Mouse (Mus musculus) spleen, embryonic (tissue): ENCODE data around the gene Fto.

Experiments used
- CTCF ChIA-PET: fragments of 350-600 bp; sonication (Branson Sonifier 250); formaldehyde crosslinking; loops from one replicate; lab custom pipeline; 2022; lab: Charles Lee

Gene Fto

DNA sequence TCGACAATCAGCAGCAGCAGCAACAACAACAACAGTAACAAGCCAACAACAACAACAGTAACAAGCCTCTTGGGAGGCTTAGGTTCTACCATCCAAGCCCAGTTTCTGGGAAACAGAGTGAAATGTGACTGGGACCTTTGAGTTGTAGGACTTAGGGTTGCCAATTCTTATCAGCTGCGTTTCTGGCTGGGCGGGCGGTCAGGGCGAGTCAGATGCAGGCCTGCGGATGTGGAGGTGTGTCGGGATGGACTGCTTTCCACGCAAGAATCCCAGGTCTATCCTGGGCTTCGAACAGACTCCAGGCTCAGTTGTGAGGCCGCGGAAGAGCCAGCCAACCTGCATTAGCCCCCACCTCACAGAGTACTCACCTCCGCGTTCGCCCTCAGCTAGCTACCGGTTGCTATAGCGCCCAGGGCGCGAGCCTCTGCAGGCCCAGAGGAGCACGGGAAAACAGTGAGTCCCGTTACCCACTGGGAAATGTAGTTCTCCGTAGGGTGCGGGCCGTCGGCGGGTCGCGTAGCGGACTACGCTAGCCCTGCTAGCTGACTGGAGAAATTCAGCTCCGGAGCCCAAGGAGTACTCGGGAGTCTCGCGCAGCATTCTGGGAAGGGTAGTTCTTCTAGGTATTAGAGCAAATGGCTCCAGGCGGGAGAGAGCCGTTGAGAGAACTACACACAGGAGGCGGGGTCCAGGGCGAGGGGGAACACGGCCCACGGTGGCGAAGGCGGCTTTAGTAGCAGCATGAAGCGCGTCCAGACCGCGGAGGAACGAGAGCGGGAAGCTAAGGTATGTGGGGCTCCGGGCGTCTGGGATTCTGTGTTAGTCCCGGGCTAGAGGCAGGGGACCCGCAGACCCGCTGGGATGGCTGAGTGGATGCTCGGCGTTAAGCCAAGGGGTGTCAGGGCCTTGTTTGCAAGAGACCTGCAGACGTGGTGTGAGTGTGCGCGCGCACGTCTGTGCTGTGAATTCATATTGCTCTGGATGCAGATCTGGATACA is at the start of gene Fto, which contains the start of gene Rpgrip1l:
TSS of gene Fto (plus strand) at position 691 of the 998 bp plus-strand sequence.
TSS of gene Rpgrip1l (minus strand) at position 428 of the 998 bp plus-strand sequence.
- CTCF ChIA-PET: interaction anchor here (0.7 kb wide), 1 partner anchor 484 kb away, joined by 3 read pairs; no protein-coding TSS in a partner anchor

DNA sequence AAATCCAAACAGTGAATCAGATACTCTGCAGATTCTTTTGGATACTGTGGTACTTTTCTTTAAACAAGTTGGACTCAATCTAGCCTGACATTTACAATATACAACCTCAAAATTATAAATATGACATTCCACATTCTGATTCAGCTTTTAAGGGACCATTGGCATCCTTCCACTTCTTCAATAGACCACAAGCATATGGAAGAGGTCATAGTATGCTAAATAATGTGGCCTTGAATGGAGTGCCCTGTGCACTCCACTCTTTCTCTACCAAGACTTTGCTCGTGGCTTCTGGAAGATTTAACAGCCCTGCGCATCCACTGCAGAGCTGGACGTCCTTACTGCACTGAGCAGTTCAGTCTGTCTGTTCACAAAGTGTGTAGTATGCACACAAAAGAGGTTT is 49.4 kb upstream of the Fto start:
- CTCF ChIA-PET: no interaction called here

DNA sequence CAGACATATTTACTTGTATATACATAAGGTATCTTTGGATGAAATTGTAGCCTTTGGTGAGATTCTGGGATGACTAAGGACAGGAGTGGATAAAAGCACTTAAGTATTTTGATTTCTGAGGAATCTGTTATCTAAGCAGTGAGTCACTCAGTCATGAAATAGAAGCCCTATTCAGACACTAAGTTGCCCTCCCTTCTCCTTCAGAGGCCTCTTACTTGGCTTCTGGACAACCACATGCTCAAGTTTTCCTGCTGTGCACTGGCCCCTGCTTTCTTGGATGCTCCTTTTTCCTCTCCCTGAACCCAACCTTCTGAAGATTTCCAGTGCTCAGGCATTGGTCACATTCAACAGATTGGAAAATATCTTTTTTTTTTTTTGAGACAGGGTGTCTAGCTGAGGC is 48.8 kb upstream of the Fto start:
- CTCF ChIA-PET: no interaction called here

DNA sequence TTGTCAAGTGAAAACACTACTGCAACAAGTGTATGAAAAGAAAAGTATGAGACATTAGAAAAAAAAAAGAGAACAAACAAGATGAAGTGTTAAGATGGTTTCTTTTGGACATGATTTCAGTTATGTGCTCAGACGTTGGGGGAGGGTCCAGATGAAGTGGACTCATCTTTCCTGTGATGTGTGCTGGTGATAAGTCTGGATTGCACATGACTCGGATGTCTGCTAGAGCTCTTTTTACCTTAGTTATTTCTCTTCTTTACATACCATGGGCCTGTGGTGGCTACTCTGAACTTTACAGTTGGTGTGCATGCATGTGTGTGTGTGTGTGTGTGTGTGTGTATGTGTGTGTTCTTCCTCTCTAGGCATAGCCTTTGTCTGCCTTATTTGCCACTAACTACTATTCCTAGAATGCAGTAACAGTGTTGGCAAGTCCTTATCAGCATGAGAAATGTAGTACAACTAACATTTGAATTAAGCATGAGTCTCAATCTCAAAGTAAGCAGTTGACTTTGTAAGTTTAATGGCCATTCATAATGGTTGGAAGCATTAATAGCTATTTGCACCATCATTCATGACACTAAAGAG is 43.9 kb upstream of the Fto start:
- CTCF ChIA-PET: no interaction called here

DNA sequence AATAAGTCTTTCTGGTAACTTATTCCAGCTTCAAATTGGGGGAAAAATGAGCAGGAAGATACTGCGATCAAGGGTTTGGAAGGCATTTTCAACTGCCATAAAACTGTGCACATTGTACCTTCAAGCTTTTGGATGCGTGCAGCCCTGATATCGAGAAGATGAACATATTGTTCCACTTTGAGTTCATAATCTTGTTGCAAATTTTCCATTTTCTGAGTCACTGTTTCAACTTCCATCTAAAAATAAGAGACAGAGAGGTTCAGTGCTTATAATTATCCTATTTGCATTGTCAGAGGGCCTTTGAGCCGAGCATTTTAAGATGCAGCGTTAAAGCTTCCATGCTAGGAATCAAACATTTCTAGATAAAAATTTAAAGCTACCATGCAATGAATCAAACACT is 39.8 kb upstream of the Fto start:
- CTCF ChIA-PET: no interaction called here

DNA sequence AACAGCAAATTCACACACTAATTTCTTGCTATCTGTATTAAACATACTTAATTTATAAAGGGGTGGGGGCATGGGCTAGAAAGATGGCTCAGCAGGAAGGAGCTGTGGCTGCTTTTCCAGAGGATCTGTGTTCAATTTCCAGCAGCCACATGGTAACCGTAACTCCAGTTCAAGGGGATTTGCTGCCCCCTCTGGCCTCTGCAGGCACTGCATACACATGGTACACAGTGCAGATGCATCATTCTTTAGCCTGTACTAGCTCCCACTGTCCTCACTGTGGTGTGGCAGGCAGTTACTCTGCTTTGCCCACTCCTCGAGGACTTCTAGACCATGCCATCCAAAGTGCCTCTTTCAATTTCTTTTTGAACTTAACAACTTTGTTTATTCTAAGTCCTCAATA is 37.0 kb upstream of the Fto start:
- CTCF ChIA-PET: interaction anchor here (0.6 kb wide), 1 partner anchor 91 kb away, joined by 5 read pairs; no protein-coding TSS in a partner anchor

DNA sequence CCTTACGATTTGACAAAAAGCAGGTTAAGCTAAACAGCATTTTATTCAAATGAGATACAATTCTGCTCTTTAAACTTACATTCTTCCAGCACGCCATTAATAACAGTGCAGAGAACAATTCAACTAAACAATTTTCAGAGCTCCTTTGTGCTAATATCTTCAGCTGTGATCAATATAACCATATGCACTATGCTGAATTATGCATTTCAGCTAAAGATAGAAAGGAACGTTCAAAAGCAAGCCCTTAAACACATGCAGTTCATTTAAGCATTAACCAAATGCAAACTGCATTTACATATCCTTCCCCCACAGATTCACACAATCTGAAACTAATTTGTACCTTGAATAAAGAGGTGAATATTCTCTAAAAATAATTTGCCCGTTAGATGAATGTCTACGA is 35.3 kb upstream of the Fto start:
- CTCF ChIA-PET: no interaction called here

DNA sequence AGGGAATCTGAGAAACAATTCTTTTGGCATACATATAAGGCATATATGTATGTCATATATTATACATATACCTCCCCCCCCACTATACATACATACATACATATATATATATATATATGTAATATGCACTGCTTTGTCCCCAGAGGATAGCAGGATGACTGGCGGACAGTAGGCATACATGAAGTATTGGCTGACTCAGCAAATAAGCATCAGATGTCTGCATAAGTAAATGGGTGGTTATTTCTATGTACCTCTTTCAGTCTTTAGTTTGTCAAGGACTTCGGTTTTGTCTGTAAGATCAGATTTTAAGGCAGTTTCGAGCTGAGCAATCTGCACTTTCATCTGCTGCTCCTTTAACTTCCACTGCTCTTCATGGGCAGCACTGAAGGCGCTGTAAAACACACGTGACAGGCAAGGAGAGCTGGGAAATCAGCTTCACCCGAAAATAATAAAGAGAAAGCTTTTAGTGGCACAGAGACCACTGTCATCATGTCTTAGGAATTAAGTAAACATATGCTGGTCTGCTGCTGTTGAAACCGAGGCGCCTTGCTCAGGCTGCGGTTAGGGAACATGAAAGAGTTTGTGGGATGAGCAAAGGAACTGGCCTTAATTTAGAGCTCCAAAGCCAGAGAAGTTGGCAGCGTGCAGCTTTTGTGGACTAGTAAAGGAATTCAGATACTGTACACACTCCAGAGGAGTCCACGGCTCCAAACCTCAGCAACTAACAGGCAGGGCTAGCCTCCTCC is 32.7 kb upstream of the Fto start:
- CTCF ChIA-PET: no interaction called here

DNA sequence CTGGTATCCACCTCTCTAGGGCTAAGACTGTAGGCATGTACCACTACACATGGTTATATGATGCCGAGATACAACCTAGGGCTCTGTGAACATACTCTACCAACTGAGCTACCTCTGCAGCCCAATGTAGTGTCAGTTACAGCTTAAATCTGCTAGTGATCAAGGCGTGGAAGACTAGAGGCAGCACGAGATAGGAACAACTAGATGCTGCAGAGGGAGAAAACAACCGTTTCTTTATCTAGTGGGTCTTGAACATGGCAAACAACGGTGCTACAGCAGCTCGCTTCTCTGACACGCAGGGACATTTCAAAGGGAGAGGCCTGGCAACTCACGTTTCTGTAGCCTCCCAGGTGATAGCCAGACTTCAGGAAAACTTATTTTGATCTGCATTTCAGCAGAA is 31.8 kb upstream of the Fto start:
- CTCF ChIA-PET: no interaction called here

DNA sequence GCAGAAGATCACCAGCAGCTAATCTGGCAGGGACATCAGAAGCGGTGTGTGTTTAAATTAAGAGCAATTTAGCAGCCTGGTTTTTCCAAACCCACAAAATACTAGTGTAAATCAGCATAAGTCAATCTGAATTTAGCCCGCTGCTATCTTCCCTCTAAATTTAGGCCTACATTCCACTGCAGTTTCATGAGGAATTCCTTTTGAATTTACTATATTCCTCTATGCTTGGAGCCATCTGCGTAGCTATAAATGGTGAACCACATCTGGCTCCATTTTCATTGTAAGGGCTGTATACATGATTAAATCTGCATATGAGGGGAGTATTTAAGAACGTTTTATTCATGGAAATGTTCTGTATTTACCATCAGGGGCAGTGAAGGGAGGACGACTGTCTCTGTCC is 30.7 kb upstream of the Fto start:
- CTCF ChIA-PET: no interaction called here

DNA sequence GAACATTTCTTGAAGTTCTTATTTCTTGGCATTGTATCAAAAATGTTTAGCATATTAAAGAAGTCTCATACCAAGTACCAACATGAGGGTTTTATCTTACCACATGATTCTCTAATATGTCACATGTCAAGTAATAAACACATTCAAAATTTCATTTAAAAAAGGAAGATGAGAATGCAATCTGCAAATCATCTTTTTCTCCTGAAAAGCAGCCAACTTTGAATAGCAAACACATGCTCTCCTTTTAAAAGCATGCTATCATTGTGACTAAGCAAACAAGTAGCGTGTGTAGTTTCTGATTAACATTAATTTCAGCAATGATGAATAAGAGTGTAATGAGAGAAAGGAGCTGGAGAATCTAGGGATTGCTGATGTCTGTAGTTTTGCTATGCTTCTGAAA is 29.5 kb upstream of the Fto start:
- CTCF ChIA-PET: no interaction called here

DNA sequence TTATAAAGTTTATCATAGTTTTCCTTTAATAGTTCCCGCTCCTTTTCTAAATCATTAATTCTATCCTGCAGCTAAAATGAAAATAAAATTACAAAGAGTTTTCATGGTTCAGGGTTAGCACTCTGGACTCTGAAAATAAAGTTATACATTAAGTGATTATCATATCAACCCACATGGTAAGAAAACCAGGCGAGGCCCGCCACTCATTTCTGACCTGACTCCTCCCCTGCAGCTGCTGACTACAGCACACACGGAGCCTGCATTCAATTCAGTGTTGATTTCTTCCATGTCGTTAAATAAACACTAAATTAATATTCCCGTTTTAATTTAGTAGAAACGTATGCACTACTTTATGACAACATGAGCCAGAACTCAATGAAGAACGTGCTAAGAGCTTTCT is 27.1 kb upstream of the Fto start:
- CTCF ChIA-PET: no interaction called here

DNA sequence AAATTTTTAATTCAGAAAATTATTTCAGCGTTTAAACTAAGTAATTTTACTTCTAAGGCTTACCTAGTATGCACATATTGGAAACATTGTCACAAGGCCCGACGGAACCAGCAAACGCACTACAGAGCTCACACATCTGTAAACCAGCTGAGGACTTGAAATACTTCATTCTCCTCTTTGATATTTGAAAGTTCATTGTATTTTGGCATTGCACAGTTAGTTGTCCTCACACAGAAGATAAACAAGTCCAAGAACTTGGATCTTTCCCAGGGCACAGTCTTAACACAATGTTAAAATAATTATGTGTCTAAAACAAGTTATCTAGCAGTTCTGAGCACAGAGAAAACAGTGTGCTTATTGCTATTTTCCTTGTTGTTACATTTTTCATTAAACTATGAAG is 22.7 kb upstream of the Fto start:
- CTCF ChIA-PET: no interaction called here

DNA sequence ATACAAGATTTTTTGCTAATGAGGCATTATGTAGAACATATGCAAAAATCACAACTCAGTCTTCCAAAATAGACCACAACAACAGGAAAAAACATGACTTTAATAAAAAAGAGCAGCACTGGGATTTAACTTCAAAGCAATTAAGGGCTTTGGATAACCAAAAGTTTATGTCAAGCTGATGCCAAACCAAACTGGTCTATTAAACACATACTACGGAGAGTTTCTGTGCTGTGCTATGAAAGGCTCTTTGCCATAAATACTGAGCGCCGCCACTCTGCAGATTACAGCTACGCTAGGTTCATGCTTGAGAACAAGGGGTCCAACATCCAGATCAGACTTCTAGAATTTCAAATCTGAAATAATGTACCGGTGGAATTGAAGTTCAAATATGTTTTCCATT is 17.5 kb upstream of the Fto start:
- CTCF ChIA-PET: no interaction called here

DNA sequence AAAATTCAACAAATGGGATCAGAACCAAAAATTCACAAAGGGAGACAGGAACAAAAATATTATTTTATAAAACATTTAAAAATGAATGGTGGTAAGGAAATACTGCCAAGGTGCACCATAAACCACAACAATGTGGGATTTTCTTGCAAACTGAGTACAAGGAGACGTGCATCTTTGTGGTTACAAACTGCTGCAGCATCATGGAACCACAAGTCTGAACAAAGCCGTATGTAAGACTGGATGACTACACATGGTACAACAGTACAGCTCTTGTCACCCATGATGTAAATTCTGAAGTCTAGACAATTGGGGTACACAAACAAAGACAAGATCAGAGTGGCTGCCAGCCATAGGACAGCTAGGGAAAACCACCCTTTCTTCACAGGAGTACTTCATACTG is 14.7 kb upstream of the Fto start:
- CTCF ChIA-PET: no interaction called here

DNA sequence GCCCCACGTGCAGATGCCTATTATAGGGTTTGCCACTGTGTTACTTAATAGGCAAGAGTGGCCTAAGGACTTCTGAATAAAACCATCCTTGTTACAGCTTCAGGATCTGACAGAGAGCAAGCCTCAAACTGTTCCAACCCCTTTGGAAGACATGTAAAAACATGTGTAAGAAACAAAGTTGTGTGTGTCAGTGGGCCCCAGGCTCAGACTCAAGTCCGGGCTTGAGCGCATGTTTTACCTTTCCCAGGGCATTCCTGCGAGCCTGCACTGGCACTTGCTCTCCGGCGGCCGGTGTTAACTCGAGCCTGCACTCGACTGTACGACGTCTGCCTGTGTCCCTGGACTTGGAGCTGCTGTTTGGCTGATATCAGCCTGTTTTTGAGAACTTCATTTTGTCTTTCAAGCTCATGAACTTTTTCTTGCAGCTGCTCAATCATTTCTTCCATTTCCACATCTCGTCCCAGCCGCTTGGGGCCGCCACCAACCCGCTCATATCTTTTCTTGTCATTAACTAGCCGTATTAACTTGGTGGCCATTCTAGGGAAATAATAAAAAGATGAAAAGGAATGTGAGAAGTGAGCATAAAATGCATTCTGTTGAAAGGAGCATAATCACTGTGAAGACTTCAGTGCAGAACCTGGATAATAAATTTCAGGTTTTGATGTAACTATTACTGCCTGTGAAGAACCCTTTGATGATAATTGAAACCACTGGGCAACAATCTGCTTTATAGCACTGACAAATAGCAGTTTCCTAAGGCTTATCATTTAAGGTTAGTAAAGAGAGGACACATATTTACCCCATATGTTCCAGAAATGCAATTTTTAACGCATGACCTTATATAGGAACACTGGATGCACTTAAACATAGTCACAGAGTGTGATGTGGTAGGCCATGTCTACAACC is 8.6 kb upstream of the Fto start:
- CTCF ChIA-PET: no interaction called here

DNA sequence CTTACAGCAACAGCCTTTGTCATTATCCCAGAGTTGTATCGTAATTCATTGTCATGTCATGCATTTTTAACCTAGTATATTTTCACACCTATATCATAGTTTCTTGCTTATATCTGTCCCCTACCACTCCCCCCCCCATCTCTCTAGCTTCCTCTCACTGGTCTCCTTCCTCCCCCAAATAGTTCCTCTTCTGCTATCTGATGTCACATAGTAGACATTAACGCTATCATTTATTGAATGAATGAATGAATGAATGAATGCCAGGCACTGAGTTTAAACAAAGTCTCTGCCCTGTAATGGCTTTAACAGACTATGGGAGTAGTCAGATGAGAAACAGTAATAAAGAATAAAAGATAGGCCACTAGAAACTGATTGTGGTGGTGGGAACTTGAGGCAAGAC is 983 bp upstream of the Fto start:
- CTCF ChIA-PET: interaction anchor here (0.7 kb wide), 1 partner anchor 483 kb away, joined by 3 read pairs; no protein-coding TSS in a partner anchor

DNA sequence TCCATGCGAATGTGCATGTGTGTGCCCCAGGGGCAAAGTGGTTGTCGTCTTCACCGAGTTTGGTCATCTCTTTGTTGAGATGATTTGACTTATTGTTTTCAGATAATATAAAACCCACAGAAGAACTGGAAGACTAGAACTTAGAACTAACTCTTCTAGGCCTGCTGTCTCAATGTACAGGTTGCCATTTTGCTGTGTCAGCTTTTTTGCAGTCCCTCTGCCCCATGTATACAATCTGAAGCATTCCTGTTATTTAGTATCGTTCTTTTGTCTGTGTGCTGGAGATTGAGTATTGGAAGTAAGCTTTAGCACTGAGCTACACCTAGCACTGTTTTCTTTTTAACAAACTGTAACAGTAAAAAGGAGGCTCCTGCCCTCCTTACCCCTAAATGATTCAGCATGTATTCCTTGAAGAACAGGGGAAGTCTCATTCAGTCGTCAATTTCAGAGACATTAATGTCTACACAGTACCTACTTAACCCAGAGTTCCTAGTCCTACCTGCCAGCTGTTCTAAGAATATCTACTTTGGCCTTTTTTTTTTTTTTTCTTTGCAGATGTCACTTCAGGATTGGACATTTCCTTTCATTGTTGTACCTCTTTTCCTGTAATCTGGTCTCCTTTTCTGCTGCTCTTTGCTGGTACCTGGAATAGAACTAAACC is 4.4 kb downstream of the Fto start:
- CTCF ChIA-PET: no interaction called here

DNA sequence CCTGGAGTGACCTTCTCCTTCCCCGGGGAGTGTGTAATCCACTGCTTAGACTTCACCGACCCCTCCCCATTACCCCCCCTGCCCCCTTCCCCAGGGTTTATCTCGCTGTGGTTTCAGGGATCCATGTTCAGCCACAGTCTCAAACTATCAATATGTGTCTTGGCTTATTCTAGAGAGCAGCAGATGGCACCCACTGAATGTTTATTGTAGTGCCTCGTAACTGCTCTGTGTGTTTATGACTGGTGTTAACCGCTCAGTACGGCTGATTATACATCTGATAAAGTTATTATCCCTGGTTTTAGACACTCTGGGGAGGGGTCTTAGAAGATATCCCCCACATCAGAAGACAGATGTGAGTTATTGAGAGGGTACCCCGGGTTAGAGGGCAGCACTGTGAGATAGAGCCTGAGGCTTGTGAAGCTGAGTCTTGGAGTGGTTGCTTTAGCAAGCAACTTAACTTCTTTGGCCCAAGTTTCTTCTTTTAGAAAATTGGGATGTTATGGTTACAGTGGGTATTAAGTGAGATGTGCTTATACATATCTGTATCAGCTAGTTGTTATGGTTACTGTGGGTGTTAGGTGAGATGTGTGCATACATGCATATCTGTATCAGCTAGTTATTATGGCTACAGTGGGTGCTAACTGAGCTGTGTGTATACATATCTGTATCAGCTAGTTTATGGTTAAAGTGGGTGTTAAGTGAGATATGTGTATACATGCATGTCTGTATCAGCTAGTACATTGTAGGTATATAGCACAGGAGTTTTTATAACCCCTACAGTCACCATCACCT is 5.8 kb downstream of the Fto start:
- CTCF ChIA-PET: no interaction called here

DNA sequence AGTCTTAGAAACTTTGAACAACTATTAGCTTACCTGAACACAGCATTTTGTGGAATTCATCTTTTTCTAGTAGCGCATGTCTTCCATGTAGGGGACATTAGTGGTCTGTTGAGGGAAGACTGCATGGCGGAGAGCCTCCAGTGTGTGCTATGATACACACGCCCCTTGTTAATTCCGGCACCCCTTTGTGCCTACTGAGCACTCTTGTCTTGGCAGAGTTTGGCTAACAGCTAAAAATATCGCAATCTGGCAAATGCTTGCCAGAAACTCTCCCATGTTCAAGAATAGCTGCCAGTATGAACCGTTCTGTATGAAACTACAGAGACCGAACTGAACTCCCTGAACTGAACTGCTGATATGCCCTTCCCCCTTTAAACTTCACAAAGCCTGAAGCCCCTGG is 10.2 kb downstream of the Fto start:
- CTCF ChIA-PET: no interaction called here
